Mouse (Mus musculus): ENCODE results near the gene Pigm.

Pigm gene

DNA sequence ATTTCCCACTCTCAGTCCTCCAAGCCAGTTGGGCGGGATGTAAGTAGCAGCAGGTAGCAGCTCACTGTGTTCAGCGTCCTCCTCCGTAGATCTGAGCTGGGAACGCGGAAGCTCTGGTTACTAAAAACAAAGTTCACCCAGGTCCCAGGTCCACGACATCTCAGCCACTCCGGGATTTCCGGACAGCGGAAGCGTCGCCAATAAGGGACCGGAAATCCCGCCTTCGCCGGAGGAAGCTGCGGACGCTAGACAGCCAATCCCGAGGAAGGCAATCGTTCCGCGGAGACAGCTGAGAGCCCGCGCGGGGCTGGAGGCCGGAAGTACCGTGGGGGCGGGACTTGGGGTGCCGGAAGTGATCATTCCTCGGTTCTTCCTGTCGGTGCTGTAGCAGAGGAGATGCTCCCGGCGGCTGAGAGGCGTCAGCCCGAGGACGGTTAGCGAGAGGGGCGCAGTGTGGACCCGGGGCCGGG lies at the start of gene Pigm:
Pigm (plus strand) TSS at position 349 of the 470 bp plus-strand sequence.
- peak; percentile 98 for DNase-seq

DNA sequence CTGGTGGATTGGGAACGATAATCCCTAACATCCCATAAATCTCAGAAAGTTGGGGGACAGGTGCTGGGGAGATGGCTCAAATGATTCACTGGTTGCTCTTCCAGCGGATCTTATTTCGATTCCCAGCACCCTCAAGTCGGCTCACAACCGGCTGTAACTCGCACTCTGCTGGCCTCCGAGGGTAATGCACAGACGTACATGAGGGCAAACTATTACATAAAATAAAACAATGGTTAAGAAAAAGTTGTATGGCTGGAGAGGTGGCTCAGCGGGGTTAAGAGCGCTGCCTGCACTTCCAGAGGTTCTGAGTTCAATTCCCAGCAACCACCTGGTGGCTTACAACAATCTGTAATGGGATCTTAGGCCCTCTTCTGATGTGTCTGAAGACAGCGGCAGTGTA lies 49.7 kb upstream of the Pigm start:
- DNase-seq = no peak

DNA sequence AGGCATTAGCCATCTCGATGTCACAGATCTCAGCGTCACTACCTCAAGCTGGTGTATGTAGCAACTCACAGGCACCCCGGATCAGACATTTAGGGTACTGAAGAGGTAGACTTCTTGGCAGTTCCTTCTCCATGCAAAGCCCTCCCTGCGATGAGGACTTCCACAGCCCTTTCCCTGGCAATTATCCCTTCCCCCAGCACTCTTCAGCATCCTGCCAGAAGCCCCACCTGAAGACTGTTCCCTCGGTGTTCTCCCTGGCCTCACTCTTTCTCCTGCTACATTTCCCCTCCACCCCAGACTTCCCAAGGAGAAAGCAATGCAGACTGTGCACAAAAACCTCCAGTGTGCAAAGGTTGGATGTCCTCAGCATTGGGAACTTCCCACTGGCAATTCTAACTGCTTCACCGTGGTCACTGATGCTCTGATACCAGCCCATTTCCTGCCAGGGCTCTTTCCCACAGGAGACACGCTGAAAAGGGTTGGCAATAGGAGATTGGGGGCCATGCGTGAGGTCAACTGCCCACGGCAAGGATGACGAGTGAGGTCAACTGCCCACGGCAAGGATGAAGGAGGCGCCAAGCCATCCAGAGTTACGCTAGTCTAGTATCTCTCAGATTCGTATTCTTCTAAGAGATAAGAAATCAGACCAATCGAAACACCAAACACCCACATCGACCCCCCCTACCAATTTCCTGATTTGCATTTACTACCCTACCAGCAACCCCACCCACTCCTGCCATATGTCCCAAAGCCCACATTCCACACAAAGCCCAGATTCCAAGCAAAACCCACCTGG lies 48.9 kb upstream of the Pigm start:
- no peak for DNase-seq

DNA sequence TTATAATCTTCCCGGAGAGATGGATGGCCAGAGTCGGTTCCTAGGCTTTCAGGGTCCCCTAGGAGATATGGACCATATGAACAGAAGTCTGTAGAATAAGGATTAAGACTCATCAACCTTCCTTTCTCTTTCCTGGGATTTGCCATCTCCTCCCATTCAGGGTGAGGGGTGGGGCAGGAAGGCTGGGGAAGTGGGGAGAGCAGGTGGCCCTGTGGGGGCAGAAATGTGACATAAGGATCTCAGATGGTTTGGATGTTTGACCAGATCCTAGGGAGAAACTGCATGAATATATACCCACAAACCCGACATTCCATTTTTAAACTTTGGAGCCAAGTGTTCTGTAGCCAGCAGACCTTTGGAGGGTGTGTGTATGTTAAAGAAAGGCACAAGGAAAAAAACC lies 48.3 kb upstream of the Pigm start:
- no peak for DNase-seq

DNA sequence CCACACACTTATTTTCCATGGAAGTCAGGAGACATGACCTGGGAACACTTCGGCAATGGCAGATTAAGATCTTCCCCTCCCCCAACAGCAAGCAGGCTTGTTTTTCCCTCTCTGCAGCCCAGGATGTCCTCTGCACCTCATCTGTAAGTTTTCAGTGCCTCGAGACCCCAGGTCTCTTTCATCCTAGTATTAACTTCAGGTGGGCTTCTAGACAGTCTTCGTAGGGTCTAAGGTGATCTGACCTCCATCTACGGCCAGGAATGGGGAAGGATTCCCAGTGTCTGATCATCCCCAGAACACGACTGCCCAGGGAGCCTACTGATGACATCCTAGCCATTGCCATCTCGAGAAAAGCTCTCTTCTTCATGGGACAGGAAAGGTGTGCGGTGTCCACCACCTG lies 47.9 kb upstream of the Pigm start:
- DNase-seq = no peak

DNA sequence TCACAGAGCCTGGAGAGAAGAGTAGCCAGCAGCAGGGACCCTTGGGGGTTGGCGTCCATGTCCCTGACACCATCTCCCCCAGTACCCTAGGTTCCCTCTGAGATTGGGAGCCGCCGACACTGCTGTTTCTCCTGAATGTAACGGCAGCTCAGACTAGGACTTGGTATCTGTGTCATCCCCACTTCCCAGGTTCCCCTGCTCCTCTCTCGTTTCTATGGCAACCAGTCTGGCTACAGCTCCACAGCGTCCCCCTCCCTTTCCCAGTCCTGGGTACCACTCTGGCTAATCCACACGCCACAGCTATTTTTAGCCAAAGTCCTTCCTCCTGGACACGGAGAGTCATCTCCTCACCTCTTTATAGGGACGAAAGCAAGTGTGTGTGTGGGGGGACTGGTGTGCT lies 47.2 kb upstream of the Pigm start, which contains the start of gene Kcnj9:
Kcnj9 (minus strand) TSS at position 188 of the 400 bp plus-strand sequence.
- no peak for DNase-seq

DNA sequence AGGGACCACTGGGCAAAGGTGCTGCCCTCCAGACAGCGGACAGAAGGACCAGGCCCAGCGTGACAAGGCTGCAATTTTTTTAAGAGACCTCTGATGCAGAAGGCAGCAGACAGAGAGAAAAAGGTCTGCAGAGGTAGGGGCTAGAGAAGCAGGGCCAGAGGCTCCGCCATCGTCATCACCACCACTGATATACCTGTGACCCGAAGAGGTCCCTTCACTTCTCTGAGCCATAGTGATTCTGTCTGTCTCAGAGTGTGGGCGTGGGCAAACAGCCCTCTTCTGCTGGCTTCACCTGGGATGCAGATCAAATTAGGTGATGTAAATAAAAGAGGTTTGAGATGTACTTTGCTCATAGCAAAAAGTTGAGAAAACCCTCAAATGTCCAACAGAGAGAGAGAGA lies 46.7 kb upstream of the Pigm start:
- DNase-seq = no peak

DNA sequence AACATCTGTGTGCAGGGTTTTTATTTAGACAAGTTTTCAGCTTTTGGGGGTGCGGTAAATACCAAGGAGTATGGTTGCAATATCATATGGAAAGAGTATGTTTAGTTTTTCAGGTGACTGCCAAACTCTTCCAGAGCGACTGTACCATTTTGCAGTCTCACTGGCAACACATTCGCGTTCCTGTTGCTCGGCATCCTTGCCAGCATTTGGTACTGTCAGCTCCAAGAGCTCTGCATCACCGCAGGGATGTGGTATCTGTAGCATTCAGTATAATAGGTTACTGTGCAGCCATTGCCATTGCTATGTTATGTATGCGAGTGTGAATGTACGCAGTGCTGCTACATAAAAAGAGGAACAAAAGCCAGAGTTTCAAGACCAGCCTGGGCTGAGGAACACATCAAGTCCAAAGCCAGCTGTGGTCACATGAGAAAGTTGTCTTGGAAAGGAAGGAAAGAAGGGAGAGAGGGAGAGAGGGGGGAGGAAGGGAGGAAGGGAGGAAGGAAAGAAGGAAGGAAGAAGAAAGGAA lies 44.9 kb upstream of the Pigm start:
- no peak for DNase-seq

DNA sequence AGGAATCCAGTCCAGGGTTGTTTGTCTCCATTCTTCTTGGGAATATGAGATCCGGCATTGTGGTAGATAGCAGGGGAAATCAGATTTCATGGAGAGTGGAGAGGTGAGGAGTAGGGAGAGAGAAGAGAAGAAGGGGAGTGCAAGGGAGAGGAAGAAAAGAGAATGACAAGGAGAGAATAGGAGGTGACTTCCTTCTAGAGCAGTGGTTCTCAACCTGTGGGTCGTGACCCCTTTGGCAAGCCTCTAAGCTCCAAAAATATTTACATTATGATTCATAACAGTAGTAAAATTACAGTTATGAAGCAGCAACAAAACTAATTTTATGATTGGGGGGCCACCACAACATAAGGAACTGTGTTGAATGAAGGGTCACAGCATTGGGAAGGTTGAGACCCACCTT lies 43.4 kb upstream of the Pigm start:
- DNase-seq = no peak

DNA sequence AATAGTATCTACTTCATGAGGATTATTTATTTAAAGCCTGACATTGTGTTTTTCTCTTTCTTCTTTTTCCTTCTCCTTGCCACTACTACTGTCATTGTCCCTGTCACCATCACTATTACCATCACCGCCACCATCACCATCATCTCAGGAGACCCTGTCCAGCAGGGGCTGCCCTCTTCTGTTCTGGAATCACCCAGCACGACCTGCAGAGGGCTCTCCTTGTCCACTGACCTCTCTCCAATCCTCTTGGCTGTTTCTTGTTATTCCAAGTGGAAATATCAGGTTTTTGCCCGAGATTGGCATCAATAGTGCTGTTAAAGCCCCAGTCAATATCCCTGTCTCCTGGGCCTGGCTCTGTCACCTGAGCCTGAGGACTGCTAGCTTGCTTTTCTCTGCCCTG lies 42.8 kb upstream of the Pigm start:
- DNase-seq = no peak

DNA sequence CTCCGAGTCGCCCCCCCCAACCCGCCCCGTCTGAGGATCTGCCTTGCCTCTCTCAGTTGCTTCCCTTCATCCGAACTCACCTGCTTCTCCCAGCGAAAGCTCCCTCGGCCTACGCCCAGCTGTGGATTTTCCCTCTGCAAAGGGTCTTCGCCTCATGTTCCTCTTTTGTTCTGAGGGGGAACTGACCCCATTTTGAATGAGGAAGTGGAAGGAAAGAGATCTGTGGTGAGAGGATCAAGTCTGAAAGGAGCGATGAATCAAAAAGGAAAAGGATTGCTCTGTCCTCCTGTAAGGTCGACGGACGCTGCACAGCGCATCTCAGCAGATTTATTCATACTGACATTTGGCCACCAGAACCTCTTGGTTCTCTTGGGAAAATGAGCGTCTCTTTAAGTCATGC lies 40.5 kb upstream of the Pigm start:
- DNase-seq = no peak

DNA sequence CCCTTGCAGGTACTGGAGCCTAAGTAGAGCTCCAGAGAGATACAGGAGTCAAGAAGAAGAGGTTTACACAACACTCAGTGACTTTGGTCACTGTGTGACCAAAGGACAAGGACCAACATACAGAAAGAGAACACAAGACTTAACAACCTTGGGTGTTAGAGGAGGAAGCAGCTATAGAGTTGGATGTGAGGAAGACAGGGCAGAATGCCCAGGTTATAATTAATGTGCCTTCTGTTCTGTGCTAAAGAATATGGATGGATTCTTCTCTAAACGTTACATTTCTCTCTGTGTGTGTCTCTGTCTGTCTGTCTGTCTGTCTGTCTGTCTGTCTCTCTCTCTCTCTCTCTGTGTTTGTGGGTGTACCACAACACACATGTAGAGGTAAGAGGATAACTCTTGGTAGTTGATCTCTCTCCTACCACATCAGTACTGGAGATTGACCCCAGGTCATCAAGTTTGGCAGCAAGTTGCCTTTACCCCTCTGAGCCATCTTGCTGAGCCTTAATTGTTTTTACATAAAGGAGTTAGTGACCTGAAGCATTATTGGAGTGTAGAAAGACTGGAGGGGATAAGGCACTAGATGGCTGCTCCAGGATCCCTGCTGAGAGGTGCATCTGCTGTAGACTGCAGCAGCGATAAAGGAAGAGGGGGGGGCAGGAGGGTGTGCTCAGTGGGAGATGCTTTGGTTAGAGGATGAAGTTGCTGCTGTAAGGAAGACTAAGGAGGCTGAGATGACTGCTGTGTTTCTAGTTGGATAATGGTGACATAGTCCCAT lies 38.7 kb upstream of the Pigm start:
- DNase-seq = no peak

DNA sequence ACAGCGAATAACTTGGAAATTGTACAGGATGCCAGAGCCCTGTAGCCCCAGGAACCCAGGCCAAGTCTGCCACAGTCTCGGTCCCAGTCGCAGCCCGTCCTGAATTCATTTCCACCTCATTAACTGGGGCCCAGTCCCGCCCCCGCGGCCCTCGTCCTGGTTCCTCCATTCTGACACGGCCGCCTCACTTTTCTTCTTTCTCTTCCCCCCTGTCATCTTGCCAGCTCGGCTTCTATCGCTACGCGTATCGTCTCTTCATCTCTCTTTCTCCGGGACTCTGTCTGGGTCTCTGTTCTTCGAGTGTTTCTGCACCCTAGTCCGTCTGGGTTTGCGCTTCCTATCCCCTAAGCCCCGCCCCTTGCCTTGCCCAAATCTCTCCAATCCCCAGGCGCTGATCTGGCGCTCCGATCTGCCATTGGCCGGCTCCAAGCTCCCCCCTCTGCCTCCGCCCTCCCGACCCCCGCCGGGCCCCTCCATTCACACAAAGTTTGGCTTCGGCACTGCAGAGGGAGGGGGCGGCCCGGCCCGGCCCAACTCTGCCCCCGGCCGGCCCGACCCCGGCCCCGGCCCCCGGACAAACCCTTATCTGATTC lies 35.5 kb upstream of the Pigm start, which contains the start of gene Kcnj10:
Kcnj10 (plus strand) TSS at position 482 of the 593 bp plus-strand sequence.
- peak; percentile 72 to 75 for DNase-seq

DNA sequence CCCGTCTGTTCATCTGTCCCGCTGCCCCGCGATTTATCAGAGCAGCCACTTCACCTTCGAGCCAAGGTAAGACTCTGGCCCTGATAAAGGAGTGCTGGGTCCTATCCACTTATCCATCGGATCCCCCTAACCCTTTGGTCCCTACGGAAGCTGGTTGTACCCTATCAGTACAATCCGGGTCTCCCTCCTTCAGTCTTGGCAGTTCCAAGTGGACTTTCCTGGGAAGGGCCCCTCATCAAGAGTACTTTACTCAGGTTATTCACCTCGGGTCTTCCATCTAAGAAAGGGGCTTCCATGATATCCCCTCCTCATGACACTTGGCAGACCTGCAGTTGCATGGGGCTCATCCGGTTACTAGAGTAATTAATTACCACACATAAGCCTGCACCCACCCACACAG lies 35.0 kb upstream of the Pigm start:
- DNase-seq = no peak

DNA sequence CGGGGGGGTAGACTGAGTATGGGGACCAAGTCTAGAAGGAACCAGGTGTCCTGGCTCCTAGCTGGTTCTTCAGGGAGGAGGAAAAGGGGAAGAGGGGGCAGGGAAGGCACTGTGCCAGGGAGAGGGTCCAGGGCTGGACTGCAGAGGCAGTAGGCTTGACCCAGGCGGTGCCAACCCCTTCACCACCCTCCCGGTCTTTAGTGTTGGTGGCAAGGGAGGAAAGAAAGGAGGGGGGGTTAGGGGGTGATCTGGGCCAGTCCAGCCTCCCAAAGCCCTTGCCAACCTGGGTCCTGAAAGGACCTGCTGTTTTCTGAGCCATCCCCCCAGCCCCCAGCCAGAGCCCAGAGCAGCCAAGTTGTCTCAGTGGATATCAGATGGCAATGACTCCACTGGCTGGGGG lies 33.6 kb upstream of the Pigm start:
- DNase-seq = no peak

DNA sequence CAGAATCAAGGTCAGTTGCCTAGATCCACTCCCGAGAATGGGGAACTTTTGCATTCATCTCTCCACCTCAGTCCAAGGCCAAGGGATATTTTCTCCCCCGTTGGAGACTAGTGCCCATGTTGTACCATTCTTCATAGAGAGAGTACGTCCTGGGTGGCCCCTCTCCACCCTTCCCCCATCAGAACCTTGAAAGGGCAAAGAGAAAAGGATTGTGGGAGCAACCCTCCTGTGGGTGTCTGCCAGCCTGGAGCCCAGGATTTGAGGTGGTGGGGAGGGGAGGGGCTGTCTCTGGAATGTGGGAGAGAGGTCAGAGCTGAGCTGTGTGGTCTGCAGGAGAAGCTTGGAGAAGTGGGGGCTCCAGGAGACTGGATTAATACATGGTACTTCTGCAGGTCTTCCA lies 32.4 kb upstream of the Pigm start:
- no peak for DNase-seq

DNA sequence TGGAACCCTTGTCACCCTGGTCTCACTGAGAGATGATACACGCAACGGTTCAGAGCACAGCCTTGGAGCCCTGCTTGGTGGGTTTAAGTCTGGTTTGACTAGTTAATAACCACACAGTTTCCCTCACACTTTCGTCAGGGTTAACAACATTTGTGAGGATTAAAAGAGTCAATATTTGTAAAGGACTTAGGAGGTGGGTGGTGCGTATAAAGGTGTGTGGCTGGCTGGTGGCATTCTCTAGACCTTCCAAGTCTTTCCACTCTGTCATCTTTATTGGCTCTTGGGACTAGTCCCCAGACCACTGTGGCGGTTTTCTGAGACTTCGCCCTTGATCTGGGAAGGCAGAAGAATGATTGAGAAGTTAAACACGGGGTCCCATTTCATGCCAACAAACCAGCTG lies 31.5 kb upstream of the Pigm start:
- peak in 1 of 2 experiments; percentile 39 for DNase-seq

DNA sequence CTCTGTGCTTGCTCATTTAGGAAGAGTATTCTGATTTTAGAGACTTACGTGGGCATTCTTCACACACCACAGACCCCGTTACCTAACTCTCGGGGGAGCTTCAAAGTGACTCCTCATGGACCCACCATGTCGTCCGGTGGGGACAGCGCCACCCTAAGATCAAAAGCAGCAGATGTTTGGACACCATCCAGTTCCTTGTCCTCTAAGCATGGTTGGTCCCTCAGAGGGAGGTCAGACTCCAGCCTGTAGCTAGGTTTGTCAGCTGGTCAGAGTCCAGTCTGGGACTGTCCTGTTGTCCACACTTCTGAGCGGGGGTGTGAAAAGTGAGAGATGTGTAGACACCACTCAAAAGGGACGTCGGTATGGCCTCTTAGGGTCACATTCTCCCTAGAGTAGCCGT lies 29.6 kb upstream of the Pigm start:
- DNase-seq = no peak

DNA sequence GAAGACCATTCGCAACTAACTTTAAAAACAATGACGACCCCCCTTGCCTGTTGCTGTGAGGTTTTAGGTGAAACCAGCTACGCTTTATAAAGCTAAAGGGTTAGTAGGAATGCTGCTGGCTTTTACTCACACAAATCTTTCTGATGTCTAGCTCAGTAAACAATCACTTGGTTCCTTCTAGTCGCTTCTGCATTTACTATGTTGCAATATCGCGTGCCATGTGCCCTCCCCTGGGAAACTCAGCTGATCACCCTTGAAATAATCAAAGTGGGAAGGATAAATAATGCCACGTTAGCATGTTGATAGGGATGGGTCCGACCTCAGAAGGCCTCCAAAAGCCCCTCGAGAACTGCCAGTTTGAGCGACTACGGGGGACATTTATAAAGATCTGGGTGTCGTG lies 29.0 kb upstream of the Pigm start:
- DNase-seq = no peak

DNA sequence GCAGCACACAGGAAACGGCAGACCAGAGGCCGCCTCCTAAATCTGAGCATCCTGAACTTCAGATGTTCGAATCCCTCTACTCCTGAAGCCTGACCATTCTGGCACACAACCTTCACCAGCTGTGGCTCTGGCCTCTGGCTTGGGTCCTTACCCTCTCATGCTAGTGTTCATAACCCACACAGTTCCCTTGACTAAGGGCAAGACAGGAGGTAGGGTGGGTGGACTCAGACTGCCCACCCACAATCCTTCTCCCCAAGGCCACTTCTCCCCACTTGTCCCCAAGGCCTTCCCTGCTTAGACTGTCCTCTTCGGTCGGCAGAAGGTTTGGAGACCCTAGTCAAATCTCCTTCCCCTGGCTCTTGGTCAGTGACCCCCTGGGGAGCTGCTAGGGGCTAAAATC lies 26.8 kb upstream of the Pigm start:
- no peak for DNase-seq

DNA sequence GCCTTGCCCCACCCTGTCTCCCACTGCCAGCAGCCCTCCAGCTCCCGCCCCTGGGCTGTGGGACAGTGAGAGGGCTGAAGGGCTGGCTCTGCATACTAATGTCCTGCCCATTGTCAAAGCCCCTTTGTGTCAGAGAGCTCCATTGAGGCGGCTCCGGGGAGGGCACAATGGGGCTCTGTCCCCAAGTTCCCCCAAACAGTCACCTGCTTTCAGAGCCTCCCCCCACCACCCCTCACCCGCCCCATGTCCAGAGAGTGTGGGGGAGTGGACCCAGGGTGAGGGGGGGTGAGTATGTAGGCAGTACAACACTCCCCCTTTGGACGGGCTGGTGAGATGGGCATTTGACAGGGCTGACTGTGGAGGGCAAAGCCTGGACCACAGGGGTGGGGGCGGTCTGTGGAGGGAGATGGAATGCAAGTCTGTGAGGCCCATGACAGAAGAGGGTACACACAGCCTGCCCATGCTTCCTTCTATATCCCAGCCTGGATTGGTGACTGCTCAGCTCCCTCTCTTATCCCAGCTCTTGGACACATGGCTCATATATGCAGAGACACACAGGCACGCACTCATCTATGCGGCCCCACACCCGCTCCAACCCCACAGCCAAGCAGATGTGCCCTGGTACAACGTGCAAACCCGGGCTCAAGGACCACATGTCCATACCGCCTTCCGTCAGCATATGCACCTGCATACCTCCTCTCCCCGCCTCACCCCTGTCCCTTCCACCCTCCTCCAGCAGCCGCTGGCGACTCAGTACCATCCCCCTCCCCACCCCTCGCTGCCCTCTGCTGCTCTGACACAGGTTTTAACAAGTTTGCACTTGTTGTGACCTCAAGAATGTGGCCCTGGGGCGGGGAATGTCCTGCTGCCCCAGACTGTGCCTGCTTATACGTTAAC lies 26.2 kb upstream of the Pigm start:
- DNase-seq = peak; percentile 20 to 58

DNA sequence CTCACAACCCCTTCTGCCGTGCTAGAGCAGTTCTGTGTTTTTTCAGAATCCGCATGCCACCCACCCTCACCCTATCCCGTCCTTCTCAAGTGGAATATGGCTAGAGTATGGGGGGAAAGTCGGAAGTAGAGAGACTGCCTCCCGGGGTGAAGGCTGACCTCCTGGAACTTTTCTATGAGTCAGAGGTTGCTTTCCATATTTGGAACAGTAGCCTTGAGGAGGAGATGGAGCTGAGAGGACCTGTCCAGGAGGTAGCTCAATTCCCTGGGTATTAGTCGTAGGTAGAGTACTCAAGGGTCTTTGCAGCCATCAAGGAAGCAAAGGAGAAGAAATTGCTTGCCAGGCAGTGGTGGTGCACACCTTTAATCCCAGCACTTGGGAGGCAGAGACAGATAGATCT lies 24.3 kb upstream of the Pigm start:
- DNase-seq = no peak
